Mouse (Mus musculus) kidney, postnatal 25 days (tissue): ENCODE results near the gene Drg1.
A peak's percentile ranks its signal among the peaks of the same experiment; 100 is the strongest.
"Not testable (repeated sequence)": the region's sequence is repeated elsewhere in the genome, so short reads cannot be mapped to it uniquely, and the experiment has no call there.

ENCODE experiments used
- DNase-seq, 2 experiments: peaks; one replicate each; pipeline ENCODE4 v3.0.0; 2021; ENCODE audit warnings: mixed read lengths in 2 of 2

The Drg1 gene

DNA sequence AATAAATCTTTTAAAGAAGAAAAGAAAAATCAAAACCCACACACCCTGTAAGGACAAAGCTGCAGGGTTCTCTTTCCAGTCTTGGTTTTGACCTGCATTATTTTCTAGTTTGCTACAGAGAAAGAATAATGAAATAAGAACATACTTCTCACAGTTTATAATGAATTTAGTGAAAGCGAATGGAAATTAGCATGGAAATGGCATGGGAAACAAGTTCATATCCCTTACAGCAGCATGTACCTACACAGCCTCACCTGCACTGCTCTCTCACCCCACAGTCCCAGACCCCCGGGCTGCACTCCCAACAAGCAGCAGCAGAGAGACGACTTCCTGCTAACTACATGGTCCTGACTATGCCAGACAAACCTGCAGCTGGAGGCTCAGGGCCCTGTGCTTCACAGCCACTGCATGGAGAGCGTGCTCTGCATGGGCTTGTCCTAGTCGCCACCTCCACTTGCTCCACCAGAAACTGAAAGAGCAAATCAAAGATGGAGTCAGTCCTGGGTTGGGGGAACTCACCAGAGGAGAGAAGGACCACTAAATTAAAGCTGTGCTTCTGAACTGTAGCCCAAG lies 100.9 kb downstream of the Drg1 start:
- DNase-seq, result not testable (repeated sequence)

DNA sequence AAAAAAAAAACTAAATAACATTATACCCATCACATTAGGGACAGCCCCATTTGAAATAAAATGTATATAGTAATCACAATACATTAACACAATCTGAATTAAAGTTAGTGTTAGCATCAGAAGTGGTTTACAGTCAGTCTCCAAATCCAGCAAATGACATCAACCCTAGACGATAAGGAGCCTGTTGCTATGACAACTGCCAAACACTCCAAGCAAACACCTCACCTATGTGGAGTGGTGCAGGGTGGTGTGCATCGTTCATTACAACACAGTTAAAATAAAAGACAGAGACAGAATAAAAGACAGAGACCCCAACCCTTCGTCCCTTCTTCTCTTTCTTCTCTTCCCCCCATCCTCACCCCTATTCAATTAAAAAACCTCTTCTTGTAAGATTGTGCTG lies 102.6 kb downstream of the Drg1 start:
- DNase-seq, result not testable (repeated sequence)

DNA sequence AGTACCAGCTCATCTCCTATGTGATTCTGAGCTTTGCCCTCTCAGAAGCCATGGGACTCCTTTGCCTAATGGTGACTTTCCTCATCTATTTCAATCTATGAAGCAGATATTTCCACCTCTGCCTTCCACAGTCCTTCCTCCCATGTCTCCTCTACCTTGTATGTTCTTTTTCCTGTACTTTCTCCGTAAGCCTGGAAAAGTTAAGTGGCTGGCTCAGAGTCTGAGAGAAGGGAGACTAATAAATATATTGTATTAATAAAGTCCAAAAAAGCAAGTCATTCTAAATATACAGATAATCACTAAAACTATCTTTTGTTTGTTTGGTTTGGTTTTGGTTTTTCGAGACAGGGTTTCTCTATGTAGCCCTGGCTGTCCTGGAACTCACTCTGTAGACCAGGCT lies 103.1 kb downstream of the Drg1 start:
- peak; percentile 45 to 58 for DNase-seq

DNA sequence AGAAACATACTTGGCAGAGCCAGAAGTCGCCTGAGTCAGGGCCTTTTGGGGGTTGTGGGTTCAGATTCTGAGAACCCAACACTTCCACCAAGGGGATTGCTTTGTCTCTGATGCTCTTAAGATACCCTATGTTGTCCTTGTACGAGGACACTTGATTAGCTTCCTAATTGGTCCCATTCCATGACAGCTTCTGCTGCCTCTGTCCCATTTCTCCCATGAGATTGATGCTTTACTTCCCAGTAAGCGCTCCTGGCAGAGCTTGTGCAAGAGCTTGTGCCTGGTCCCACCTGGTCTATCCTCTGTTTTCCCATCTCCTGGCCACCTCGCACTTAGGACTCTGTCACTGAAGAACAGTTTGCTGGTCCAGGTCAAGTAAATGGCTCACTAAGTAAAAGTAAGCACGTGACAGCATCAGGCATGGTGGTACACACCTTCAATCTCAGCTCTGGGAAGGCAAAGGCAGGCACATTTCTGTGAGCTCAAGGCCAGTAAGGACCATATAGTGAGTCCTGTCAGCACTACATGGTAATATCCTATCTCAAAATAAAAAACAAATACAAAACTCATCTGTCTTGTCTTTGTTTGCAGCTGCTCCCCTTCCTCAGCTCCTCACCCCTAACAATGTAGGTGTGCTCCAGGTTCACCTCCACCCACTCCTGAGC lies 103.8 kb downstream of the Drg1 start:
- DNase-seq, result peak; percentile 63 to 83

DNA sequence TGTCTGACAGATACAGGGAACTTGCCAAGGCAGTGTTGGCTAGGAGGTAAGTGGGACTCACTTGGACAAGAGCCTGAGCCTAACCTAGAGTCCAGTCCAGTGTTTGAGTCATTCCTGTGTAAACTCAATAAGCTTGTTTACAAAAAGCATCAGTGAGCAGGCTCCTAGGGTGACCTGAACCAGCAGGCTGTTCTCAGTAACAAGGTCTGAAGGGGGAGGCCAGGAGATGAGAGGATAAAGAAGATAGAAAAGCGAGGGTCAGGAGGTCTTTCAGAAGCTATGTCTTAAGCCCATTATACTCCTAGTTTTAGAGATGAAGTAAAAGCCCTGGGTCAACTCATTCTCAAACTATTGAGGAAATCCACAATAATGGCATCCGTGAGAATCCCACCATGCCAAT lies 104.8 kb downstream of the Drg1 start:
- DNase-seq, result peak; percentile 59 to 70

DNA sequence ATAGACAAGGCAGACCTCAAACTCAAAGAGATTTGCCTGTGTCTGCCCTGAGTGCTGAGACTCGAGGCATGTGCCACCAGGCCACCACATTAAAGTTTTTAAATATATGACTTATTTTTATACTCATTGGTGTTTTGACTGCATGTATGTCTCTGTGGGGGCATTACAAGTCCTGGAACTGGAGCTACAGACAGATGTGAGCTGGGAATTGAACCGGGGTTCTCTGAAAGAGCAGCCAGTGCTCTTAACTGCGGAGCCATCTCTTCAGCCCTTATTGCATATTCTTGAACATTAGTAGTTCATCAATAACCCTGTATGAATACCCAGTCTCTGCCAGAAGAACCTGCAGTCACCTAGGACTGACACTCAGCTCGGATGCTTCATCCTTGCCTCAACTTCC lies 107.4 kb downstream of the Drg1 start:
- DNase-seq, result not testable (repeated sequence)

DNA sequence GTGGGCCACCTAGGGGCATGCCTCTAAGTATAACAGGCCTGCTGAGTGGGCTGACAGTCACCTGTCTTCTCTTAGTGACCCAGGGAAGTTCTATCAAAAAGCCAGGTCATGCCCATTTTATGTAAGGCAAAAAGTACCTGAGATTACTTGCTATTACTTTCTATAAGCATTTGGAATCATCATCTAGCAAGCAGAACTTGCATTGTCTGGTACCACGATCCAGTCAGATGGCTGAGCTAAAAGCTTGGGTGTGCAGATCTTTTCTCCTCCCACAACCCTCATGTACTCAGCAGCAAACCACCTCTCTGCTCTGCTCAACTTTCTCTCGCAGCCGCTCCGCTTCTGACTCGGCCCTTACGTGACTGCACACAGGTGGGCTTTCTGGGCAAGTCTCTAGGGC lies 108.2 kb downstream of the Drg1 start:
- DNase-seq, result peak in 1 of 2 experiments; percentile 25

DNA sequence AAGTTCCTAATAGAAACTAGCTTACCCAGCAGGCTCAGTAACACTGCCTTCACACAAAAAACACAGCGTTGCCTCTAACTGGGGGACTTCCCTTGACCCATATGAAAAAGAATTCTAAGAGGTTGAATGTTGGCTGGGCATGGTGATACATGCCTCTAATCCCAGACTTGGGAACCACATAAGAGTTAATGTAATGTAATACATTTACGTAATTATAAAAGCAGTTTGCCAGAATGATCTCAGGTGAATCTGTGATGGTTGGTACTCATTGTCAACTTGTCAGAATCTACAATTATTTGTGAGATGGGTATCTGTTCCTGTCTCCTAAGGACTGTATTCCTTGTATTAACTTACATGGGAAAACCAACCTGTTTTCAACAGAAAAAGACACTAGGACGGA lies 109.2 kb downstream of the Drg1 start:
- DNase-seq, result not testable (repeated sequence)

DNA sequence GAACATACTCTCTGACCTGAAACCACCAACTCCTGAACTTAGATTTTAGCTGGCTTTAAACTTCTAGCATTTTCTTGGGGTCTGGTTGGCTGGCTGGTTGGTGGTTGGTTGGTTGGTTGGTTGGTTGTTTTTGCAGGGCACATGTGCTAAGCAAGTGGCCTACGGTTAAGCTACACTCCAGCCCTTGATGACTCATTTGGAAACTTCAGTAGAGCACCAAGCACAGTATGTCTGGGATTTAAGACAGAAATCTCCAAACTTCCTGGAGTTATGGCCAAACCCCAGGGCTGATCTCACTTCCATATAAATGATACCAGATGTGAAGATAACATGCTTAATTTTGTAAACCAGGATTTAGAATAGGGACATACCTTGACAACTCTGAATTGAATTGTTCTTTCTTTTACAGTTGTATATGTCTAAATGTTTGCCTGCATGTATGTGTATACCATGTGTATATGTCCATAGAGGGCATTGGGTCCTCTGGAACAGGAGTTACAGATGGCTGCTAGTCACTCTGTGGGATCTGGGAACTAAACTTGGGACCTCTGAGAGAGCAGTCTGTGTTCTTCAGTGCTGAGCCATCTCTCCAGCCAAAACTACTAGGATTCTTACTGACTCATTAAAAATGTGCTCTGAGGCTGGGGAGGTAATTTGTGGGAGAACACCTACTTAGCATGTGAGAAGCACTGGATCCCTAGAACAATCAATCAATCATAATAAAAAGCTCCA lies 112.4 kb downstream of the Drg1 start:
- DNase-seq, result peak; percentile 54 to 77

DNA sequence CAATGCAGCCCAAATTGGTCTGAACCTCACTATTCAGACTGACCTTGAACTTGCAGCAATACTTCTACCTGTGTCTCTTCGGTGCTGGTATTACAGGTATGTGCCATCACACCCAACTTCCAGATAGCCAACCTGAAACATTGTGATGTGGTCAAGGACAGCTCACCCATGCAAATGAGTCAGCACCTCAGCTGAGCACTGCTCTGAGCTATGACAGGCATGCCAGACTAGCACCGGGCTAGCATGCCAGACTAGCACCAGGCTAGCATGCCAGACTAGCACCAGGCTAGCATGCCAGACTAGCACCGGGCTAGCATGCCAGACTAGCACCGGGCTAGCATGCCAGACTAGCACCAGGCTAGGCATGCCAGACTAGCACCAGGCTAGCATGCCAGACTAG lies 114.9 kb downstream of the Drg1 start:
- DNase-seq, result peak; percentile 20 to 58

DNA sequence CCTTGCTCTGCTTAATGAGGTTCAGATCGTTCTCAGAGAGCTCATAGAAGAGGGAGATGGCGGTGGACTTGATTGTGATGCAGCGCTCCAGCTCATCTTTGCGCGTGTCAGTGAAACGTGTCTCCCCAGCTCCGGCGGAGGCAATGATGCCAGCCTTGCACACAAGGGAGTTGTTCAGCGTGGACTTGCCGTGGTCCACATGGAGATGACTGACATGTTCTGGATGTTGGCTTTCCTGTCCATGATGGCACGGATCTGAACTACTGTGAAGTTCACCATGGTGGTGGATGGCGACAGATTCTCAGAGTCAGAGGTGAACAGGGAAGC lies 115.6 kb downstream of the Drg1 start:
- DNase-seq, result not testable (repeated sequence)

DNA sequence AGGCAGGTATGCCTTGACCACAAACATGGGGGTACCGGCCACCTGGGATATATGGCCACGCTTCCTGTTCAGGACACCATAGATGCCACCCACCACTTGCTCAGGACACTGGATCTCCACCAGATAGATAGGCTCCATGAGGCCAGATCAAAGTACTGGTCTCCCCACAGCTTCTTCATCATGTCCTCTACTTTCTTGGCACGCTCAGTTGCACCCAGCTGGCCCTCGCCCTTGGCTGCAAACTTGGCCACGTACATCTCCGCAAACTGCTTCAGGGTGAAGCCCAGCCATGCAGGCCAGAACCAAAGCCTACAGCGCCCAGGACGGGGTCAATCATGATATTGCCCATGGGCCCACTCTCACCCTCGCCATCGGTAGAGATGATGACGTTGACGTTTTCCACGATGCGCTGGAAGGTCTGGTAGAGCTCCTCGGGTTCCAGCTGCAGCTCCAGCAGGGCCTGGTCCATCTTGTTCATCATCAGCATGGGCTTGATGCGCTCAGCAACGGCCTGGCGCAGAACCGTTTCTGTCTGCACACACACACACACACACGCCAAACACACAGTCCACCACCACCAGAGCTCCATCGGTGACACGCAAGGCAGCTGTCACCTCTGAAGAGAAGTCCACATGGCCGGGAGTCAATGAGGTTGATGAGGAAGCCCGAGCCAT lies 116.1 kb downstream of the Drg1 start:
- peak; percentile 53 to 84 for DNase-seq

DNA sequence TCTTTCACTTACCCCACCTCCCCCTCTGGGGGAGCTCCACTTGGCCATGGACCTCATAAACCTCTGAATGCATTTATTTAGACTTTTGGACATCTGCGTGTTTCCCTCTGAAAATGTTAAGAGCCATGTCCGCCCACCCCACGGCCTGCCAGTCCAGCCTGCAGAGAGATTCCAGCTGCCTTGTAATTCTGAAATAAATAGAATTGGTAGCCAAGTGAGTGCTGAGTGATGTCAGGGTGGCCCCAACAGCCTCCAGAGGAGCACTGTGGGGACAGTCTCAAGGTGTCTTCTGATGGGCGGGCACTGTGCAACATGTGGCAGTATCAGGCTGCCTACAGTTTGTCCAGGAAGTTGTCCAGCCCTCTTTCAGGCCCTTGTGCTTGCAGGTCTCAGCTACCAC lies 116.7 kb downstream of the Drg1 start:
- not testable (repeated sequence) for DNase-seq

DNA sequence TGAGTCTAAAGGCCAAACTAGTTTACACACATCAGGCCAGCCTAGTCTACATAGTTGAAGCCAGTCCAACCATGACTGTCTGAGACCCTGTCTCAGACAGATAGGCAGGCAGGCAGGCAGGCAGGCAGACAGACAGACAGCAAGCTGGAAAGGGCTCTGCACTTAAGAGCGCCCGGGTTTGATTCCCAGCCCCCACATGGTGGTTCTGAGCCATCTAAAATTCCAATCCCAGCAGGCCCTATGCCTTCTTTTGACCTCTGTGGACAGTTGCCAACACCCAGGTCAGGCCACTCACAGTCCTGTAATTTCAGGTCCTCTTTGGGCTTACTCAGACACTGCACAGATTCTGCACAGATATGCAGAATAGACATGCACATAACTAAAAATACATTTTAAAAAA lies 119.4 kb downstream of the Drg1 start:
- peak in 1 of 2 experiments; percentile 14 for DNase-seq

DNA sequence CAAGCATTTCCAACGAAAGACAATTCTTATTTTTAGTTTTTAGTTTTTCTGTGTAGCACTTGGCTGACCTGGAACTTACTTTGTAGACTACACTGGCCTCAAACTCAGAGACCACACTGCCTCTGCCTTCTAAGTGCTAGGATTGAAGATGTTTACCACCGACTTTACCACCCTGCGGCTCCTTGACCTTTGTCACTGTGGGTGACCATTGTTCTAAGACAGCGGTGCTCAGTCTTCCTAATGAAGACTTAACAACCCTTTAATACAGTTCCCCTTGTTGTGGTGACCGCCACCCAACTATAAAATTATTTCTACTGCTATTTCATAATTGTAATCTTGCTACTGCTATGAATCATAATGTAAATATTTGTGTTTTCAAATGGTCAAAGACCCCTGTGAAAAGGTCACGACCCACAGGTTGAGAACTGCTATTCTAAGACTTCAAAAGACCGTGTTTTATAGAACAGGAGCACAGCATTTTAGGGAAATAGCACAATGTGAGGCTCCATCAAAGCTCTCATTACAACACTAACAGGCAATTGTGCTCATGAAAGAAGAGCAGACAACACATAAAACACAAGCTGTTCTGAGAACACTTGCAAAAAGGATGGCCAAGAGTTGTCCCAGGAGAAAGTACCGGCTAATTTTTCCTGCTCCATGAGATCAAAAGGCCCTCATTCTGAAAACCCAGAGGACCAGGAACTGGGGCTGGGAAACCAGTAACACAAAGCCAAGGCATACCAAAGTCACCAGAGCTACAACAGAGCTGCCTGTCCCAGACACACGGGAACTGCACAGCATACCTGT lies 120.7 kb downstream of the Drg1 start:
- DNase-seq, result peak; percentile 20 to 38

DNA sequence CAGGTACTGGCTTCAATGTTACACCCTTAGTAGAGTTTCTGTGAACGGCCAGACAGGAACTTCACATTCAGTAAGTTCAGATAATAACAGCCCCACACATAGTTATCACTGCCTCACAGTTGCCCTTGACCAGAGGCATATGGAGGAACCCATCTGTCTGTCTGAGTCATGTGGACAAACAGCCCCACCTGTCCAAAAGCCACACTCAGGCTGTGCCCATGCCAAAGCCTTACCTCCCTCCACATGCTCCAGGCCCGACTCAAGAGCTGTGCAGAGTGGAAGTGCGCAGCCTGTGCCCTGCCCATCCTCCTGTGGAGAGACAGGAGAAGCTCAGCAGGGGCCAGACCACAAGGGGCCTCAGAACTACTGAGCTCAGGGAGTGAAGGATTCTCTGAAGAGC lies 122.2 kb downstream of the Drg1 start:
- peak in 1 of 2 experiments; percentile 14 for DNase-seq

DNA sequence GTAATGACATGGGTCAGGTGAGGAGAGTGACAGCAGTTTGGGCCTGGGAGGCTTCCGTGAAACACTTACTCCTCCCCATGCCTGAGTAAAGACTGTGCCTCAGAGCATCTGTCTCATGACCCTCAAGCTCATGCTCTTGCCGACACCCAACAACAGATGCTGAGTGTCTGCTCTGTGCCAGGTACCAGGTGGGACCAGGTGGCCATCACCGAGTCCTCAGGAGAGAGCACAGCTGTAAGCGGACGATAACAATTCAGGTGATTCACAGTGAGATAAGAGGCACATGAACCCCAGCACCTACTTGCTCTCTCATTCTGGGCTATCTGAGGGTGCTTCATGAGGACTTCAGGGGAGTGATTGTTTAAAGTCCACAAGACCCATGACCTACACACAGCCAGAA lies 123.8 kb downstream of the Drg1 start:
- peak; percentile 72 to 89 for DNase-seq

DNA sequence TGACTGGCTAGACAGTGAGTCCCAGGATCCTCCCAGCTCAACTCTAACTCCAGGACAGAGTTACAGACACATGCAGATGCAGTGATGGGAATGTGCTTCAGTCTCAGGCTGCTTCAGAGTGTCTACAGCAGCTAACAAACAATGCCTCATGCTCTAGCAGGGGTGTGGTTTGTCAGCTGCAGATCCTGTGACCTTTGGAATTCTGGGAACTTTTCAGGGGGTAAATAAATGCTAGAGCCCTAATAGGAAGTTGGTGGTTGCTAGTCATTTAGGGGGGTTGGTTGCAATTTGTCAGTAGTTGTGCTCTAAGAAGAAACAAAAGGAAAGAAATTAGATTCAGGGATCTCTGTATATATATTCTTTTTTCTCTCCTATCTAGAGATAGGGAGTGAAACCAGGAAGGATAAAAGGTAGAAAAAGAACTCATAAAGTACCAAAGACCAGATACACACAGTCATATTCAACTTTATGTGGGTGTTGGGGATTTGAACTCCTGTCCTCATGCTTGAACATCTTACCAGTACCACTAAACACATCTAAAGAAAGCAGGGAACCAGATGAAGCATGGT lies 125.2 kb downstream of the Drg1 start:
- not testable (repeated sequence) for DNase-seq

DNA sequence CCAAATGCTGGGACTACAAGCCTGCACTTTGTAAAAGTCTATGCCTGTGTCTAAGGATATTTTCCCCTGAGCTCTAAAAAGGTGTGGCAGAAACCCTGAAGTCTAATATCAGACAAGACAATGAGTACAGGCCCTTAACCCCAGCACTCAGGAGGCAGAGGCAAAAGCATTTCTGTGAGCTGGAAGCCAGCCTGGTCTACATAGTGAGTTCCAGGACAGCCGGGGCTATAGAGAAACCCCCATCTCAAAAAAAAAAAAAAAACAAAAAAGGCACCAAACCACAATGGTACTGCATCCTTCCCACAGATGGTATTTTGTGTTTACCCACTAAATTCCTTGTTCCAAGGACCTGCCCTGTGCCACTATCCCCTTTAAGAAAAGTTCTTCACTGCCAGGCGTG lies 127.9 kb downstream of the Drg1 start:
- DNase-seq, result peak; percentile 30 to 64
